Mouse (Mus musculus) liver, adult 2 months (tissue): ENCODE results near the gene Lmtk3.

ENCODE experiments used
- CTCF ChIP-seq: fragments of 200-500 bp; IDR thresholded peaks from 2 replicates; pipeline ENCODE4 v1.5.1; 2011; ENCODE audit warnings: low read depth, low read length, control low read depth
- POLR2A ChIP-seq: fragments of 200-500 bp; IDR thresholded peaks from 2 replicates; pipeline ENCODE4 v1.6.1; 2011; ENCODE audit warnings: low read length, control low read depth; ENCODE audit not compliant: insufficient read depth; ENCODE audit errors: extremely low read depth

DNA sequence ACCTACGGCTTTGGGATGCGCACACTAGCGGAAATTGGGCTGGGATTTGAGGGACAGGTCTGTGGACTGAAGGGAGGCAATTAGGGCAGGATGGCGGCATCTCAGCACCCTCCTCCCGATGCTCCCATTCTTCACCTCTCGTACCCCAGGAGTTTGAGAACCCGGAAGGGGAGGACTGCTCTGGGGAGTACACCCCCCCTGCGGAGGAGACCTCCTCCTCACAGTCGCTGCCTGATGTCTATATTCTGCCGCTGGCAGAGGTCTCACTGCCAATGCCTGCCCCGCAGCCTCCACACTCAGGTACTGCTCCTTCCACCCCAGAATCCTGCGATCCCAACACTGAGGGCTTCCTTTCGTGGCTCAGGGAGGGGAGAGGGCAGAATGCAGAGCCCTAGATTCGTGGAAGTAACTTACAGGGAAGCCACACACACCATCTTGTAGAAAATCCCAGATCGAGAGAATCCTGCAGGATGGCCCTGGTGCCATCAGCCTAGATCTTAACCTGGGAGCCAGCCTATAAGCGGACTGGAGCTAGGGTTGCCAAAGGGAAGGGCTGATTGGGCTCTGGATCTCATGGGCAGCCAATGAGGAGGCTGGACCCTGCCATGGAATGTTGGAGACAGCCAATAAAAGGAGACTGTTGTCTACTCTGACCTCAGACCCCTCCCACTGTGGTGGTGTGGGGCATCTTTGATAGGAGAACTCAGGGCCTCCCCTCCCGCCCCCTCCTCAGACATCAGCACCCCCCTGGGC is 3.3 kb downstream of the Lmtk3 start:
- TF ChIP-seq CTCF, result no peak
- no peak for TF ChIP-seq POLR2A
